Mouse (Mus musculus) liver, embryonic 14.5 days (tissue): ENCODE results near the gene Vps54. TPM values are rescaled to one million over a fixed set of nuclear protein-coding genes. Genes with fewer than 3 reads are reported as not detected.
A peak's percentile ranks its signal among the peaks of the same experiment; 100 is the strongest.
"Not testable (repeated sequence)": the region's sequence is repeated elsewhere in the genome, so short reads cannot be mapped to it uniquely, and the experiment has no call there.

ENCODE experiments used
- ATAC-seq: fragments of 200-750 bp; cut with Nextera tagmentation; 2 replicates; pipeline ENCODE4 v1.8.0; 2017; ENCODE audit warnings: moderate number of reproducible peaks, mild to moderate bottlenecking, moderate library complexity; ENCODE audit not compliant: insufficient read depth
- DNase-seq, 3 experiments: peaks; one replicate each; pipeline ENCODE4 v3.0.0-alpha.2; 2012 to 2013; ENCODE audit warnings: low read depth in 3 of 3, low spot score in 3 of 3
- H3K27ac ChIP-seq: fragments of 300-500 bp; sonication (generic); 2 replicates; pipeline ENCODE4 v1.5.1; 2014; ENCODE audit warnings: moderate library complexity, mild to moderate bottlenecking, control low read depth, inconsistent platforms
- H3K27me3 ChIP-seq: fragments of 300-500 bp; sonication (generic); 2 replicates; pipeline ENCODE4 v1.6.1; 2014; ENCODE audit warnings: mild to moderate bottlenecking, low read length, moderate library complexity; ENCODE audit not compliant: control insufficient read depth, insufficient read depth
- H3K36me3 ChIP-seq: fragments of 300-500 bp; sonication (generic); replicated peaks from 2 replicates; pipeline ENCODE4 v1.6.1; 2014; ENCODE audit warnings: low read depth; ENCODE audit not compliant: control insufficient read depth, insufficient read depth
- H3K4me1 ChIP-seq, 2 experiments: fragments of 200-500 bp in 1 of 2; fragments of 300-500 bp in 1 of 2; sonication (generic) in 1 of 2; replicated peaks; 2 replicates each; pipeline ENCODE4 v1.6.1; 2012 to 2014; ENCODE audit warnings: antibody characterized with exemption in 1 of 2, inconsistent platforms in 1 of 2, low read length in 1 of 2; ENCODE audit not compliant: control insufficient read depth in 2 of 2, insufficient read depth in 2 of 2
- H3K4me2 ChIP-seq: fragments of 300-500 bp; sonication (generic); 2 replicates; pipeline ENCODE4 v1.6.1; 2014; ENCODE audit warnings: low read depth, mild to moderate bottlenecking, control low read depth, moderate library complexity
- H3K4me3 ChIP-seq, 2 experiments: fragments of 200-500 bp in 1 of 2; fragments of 300-500 bp in 1 of 2; sonication (generic) in 1 of 2; 2 replicates each; pipeline ENCODE4 v1.5.1; 2012 to 2014; ENCODE audit warnings: low read depth in 2 of 2, low read length in 2 of 2, mild to moderate bottlenecking in 2 of 2, control low read depth in 1 of 2, inconsistent platforms in 1 of 2, moderate library complexity in 1 of 2; ENCODE audit not compliant: insufficient read depth in 1 of 2
- H3K9ac ChIP-seq: fragments of 300-500 bp; sonication (generic); replicated peaks from 2 replicates; pipeline ENCODE4 v1.6.1; 2014; ENCODE audit warnings: mild to moderate bottlenecking, control low read depth, moderate library complexity
- H3K9me3 ChIP-seq: fragments of 300-500 bp; sonication (generic); 2 replicates; pipeline ENCODE4 v1.6.1; 2016; ENCODE audit warnings: low read length, mixed read lengths; ENCODE audit not compliant: control insufficient read depth
- CTCF ChIP-seq: IDR thresholded peaks from 2 replicates; pipeline ENCODE4 v1.5.1; 2016; ENCODE audit warnings: antibody characterized with exemption, low read depth, control low read depth
- EP300 ChIP-seq: IDR thresholded peaks from 2 replicates; pipeline ENCODE4 v1.6.1; 2016; ENCODE audit warnings: antibody characterized with exemption, low read depth
- WGBS: fragments of 180-500 bp; shearing (Covaris S2); extraction: QIAGEN DNeasy Blood & Tissue Kit; methylation state at CpG from one replicate; pipeline ENCODE4 v1.1.7; 2014; ENCODE audit not compliant: insufficient replicate concordance; 5-methylcytosine and 5-hydroxymethylcytosine counted together
- polyA plus RNA-seq, 2 experiments: library from polyadenylated mRNA; depleted of rRNA in 1 of 2; stranded (reverse) in 1 of 2; unstranded in 1 of 2; fragments of >200 nt; fragmentation: Nextera tagmentation in 1 of 2; extraction: Ambion mirVana in 1 of 2; gene quantifications; 2 replicates each; pipeline versions ENCODE4 v1.2.1 to v1.2.3; 2012 to 2014

Vps54 gene
- polyA plus RNA-seq, 2 experiments: 4.4 to 7.6 TPM

- Histone ChIP-seq H3K27me3 (no peaks in the 10 kb centered on the region), H3K4me3 (no peak overlapping the region), H3K4me1 (no peaks in the 10 kb centered on the region), H3K9ac (no peak overlapping the region), H3K36me3 (peaks cover 3% of the 10 kb centered on the region; the same call in 1 of the 2 replicates), H3K4me2 (no peak overlapping the region), H3K27ac (no peak overlapping the region), H3K9me3 (no peaks in the 10 kb centered on the region)
- TF ChIP-seq EP300 (no peak), CTCF (no peak)
- no peak for DNase-seq
- no peak for ATAC-seq
- 14% methylated on average over 3 of the region's 3 CpGs for WGBS
These were observed 26.3 kb downstream of the Vps54 start for GRCm38 (mm10) chr11:21265423-21265822.

- no peaks in the 10 kb centered on the region for H3K4me1 ChIP-seq
- H3K4me2 ChIP-seq: no peak overlapping the region
- H3K9ac ChIP-seq: no peak overlapping the region
- no peak overlapping the region for H3K27ac ChIP-seq
- H3K9me3 ChIP-seq: no peaks in the 10 kb centered on the region
- ATAC-seq (no peak), DNase-seq (no peak)
- H3K36me3 ChIP-seq: no peaks in the 10 kb centered on the region
- WGBS: 83% methylated on average over 2 of the region's 2 CpGs
- no peaks in the 10 kb centered on the region for H3K27me3 ChIP-seq
- H3K4me3 ChIP-seq: no peak overlapping the region
- no peak for TF ChIP-seq CTCF
- TF ChIP-seq EP300: no peak
These were observed 37.1 kb downstream of the Vps54 start for GRCm38 (mm10) chr11:21276151-21276550.

GRCm38 (mm10) chr11:21286391-21286790 is 47.3 kb downstream of the Vps54 start:
- Histone ChIP-seq H3K4me2 (no peak overlapping the region), H3K27me3 (no peaks in the 10 kb centered on the region), H3K36me3 (no peaks in the 10 kb centered on the region), H3K4me3 (no peak overlapping the region), H3K9ac (no peak overlapping the region), H3K4me1 (0 out of 4 replicates have a peak, but pooled peaks cover 0 to 2% of the 10 kb centered on the region in 2 experiments), H3K27ac (no peak overlapping the region), H3K9me3 (no peaks in the 10 kb centered on the region)
- DNase-seq: no peak
- TF ChIP-seq EP300: no peak
- no peak for TF ChIP-seq CTCF
- WGBS: 27% methylated on average over 3 of the region's 3 CpGs
- no peak for ATAC-seq

- not testable (repeated sequence) for H3K27me3 ChIP-seq, H3K9me3 ChIP-seq, ATAC-seq, H3K9ac ChIP-seq, H3K4me2 ChIP-seq, H3K4me1 ChIP-seq, H3K4me3 ChIP-seq, H3K36me3 ChIP-seq, DNase-seq, H3K27ac ChIP-seq
- WGBS: 81% methylated on average over 2 of the region's 2 CpGs
- TF ChIP-seq CTCF: peak; percentile 34
These were observed 49.1 kb downstream of the Vps54 start for GRCm38 (mm10) chr11:21288153-21288552.

- WGBS: 76% methylated on average over 5 of the region's 5 CpGs
- no peak for DNase-seq
These were observed 56.4 kb downstream of the Vps54 start for GRCm38 (mm10) chr11:21295486-21295885.

More at GRCm38 (mm10) chr11:21295486-21295885, 56.4 kb downstream of the Vps54 start:
- no peak for ATAC-seq
- Histone ChIP-seq H3K4me1 (0 out of 4 replicates have a peak, but pooled peaks cover 0 to 2% of the 10 kb centered on the region in 2 experiments), H3K36me3 (peaks cover 7% of the 10 kb centered on the region; the same call in 1 of the 2 replicates), H3K9ac (no peak overlapping the region), H3K9me3 (no peaks in the 10 kb centered on the region), H3K27me3 (no peaks in the 10 kb centered on the region), H3K27ac (no peak overlapping the region), H3K4me2 (no peak overlapping the region), H3K4me3 (no peak overlapping the region)
- no peak for TF ChIP-seq CTCF
- no peak for TF ChIP-seq EP300
